Comparison of ENCODE assay signal across 24 mouse cellular contexts in genomic region chr1:65146601-65147000, GRCm38 (mm10). TPM values are rescaled to one million over a fixed set of nuclear protein-coding genes. Genes with fewer than 3 reads are reported as not detected.
A peak's percentile ranks its signal among the peaks of the same experiment; 100 is the strongest.
DNase-seq lines count a peak whose midpoint lies in the region; ATAC-seq lines count a peak whose summit lies in the region.
"Had no signal": no experiment of that assay in that cellular context is flagged by ENCODE, and none has a peak within 500 bp of the region (broad histone marks: within the 10 kb centered on the region; RNA-seq: fewer than 3 reads in every experiment).

No protein-coding gene starts in this region.

- WGBS in intestine, embryonic 15.5 days: 39% methylated on average over 2 of the region's 2 CpGs

- peak; percentile 56 for ATAC-seq in intestine, embryonic 15.5 days
- ATAC-seq: activated CD4-positive, CD25-positive, alpha-beta regulatory T cell, adult 4 months; CD4-positive, CD25-positive, alpha-beta regulatory T cell, adult 4 months; forebrain, embryonic 14.5 days had no signal

- H3K9me3 ChIP-seq in intestine, embryonic 15.5 days: no peaks in the 10 kb centered on the region
- H3K9me3 ChIP-seq: embryonic facial prominence, embryonic 10.5 days; forebrain, embryonic 10.5 days; G1E; heart, embryonic 12.5 days; hindbrain, embryonic 10.5 days had no signal

- no peak overlapping the region for H3K4me3 ChIP-seq in intestine, embryonic 15.5 days (replicated peaks)
- H3K4me3 ChIP-seq: embryonic facial prominence, embryonic 10.5 days; erythroblast, embryonic 14.5 days; forebrain, embryonic 10.5 days; heart, adult 2 months; heart, embryonic 12.5 days; hindbrain, embryonic 10.5 days had no signal

- H3K27ac ChIP-seq in intestine, embryonic 15.5 days: no peak overlapping the region
- H3K27ac ChIP-seq: embryonic facial prominence, embryonic 10.5 days; forebrain, embryonic 10.5 days; heart, adult 2 months; hindbrain, embryonic 10.5 days; hindbrain, embryonic 14.5 days had no signal

- H3K4me1 ChIP-seq in intestine, embryonic 15.5 days (replicated peaks): no peaks in the 10 kb centered on the region
- H3K4me1 ChIP-seq: embryonic facial prominence, embryonic 10.5 days; forebrain, embryonic 10.5 days; heart, embryonic 12.5 days; hindbrain, embryonic 10.5 days had no signal

- H3K36me3 ChIP-seq in intestine, embryonic 15.5 days: no peaks in the 10 kb centered on the region
- H3K36me3 ChIP-seq: embryonic facial prominence, embryonic 10.5 days; forebrain, embryonic 10.5 days; G1E; heart, embryonic 12.5 days; hindbrain, embryonic 10.5 days had no signal

- DNase-seq in kidney, adult 9 months: peak; percentile 47
- DNase-seq in kidney, adult 8-10 months: no peak
- DNase-seq in 416B (ENCODE audit: low read depth): peak; percentile 77
- no peak for DNase-seq in lung, postnatal 10 days
- no peak for DNase-seq in urinary bladder, postnatal 4 days (ENCODE audit: low spot score in 2 of 2)
- DNase-seq: adrenal gland, adult 2 months; adrenal gland, postnatal 36 days; B cell, adult 2 months; cerebellum, adult 2 months; cerebellum, postnatal 10 days; heart, adult 2 months had no signal

- H3K4me2 ChIP-seq in intestine, embryonic 15.5 days (replicated peaks): no peak overlapping the region
- H3K4me2 ChIP-seq: heart, embryonic 12.5 days; hindbrain, embryonic 14.5 days had no signal

- H3K27me3 ChIP-seq in intestine, embryonic 15.5 days (replicated peaks): no peaks in the 10 kb centered on the region
- H3K27me3 ChIP-seq: heart, embryonic 12.5 days had no signal

- H3K9ac ChIP-seq in intestine, embryonic 15.5 days: no peak overlapping the region
- H3K9ac ChIP-seq: heart, embryonic 12.5 days; hindbrain, embryonic 14.5 days had no signal

RNA-seq across cellular contexts. Expression of gene D630023F18Rik, which starts 23.6 kb away (rescaled TPM):
- polyA plus RNA-seq in intestine, embryonic 15.5 days (2015; fragmentation: Nextera tagmentation; extraction: Ambion mirVana): 0.13 and 0.28 TPM in 2 replicates
- polyA plus RNA-seq: activated CD4-positive, CD25-positive, alpha-beta regulatory T cell, adult 4 months; adrenal gland, adult 2 months; CD4-positive, CD25-positive, alpha-beta regulatory T cell, adult 4 months; erythroblast, embryonic 14.5 days; heart, adult 2 months had no signal

RNA-seq across cellular contexts. Expression of gene Gm28845, which starts 27.2 kb away (rescaled TPM):
- not detected in 2 replicates for polyA plus RNA-seq in intestine, embryonic 15.5 days (2015; fragmentation: Nextera tagmentation; extraction: Ambion mirVana)
- polyA plus RNA-seq: activated CD4-positive, CD25-positive, alpha-beta regulatory T cell, adult 4 months; adrenal gland, adult 2 months; CD4-positive, CD25-positive, alpha-beta regulatory T cell, adult 4 months; embryonic facial prominence, embryonic 10.5 days; embryonic facial prominence, embryonic 14.5 days; erythroblast, embryonic 14.5 days; forebrain, embryonic 10.5 days; forebrain, embryonic 14.5 days; G1E; heart, adult 2 months; heart, embryonic 12.5 days; heart, embryonic 16.5 days; hindbrain, embryonic 10.5 days had no signal

RNA-seq across cellular contexts. Expression of gene Idh1, which starts 39.7 kb away (rescaled TPM):
- 243 TPM in 2 replicates for polyA plus RNA-seq in intestine, embryonic 15.5 days (2015; fragmentation: Nextera tagmentation; extraction: Ambion mirVana)
- polyA plus RNA-seq: erythroblast, embryonic 14.5 days had no signal

RNA-seq across cellular contexts. Expression of gene Pikfyve, which starts 39.9 kb away (rescaled TPM):
- polyA plus RNA-seq in intestine, embryonic 15.5 days (2015; fragmentation: Nextera tagmentation; extraction: Ambion mirVana): 8.3 and 8.6 TPM in 2 replicates

RNA-seq across cellular contexts. Expression of gene Cryga, which starts 43.4 kb away (rescaled TPM):
- not detected in 2 replicates for polyA plus RNA-seq in intestine, embryonic 15.5 days (2015; fragmentation: Nextera tagmentation; extraction: Ambion mirVana)
- polyA plus RNA-seq: activated CD4-positive, CD25-positive, alpha-beta regulatory T cell, adult 4 months; adrenal gland, adult 2 months; CD4-positive, CD25-positive, alpha-beta regulatory T cell, adult 4 months; embryonic facial prominence, embryonic 10.5 days; embryonic facial prominence, embryonic 14.5 days; erythroblast, embryonic 14.5 days; forebrain, embryonic 10.5 days; G1E; heart, adult 2 months; heart, embryonic 12.5 days; heart, embryonic 16.5 days; hindbrain, embryonic 10.5 days; hindbrain, embryonic 14.5 days had no signal

Comparison
In these comparisons a context has a peak if more than half of its experiments do, and no peak if none do; other contexts are left out.
1. DNase-seq: peak in kidney, adult 9 months (single experiment) and 416B (single experiment); none in kidney, adult 8-10 months (0 of 2), lung, postnatal 10 days (single experiment) and urinary bladder, postnatal 4 days (0 of 2).